Comparison of ENCODE assay signal across 9 mouse cellular contexts in the genomic region with DNA sequence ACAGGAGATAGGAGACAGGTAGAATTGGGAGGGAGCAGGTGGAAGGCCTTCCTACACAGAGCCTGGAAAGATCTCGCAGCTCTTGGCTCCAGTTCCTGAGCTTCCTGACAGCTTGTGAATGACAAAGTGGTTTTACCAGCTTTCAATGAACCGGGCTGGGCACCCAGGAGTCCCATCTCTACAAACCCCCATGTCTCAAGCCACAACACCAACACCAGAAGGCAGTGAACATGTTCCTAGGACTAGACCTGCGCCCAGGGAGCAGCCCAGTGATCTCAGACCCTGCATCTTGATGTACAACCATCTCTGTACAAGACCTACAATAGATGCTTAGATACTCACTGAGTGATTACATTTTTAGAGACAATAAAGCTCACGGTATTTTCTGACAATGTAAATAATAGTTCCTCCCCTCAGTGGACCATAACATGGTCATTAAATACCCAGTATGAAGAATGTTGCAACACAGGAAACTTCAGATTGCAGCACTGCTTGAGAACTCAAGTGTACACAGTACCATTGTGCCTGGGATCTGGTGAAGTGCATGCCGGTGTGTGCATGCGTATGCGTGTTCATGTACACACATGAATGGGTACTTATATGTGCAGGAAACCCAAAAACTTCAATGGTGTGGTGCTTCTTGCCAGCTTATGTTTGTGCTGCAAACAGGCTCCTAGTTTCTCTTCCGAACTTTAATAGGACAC. TPM values are rescaled to one million over a fixed set of nuclear protein-coding genes. Genes with fewer than 3 reads are reported as not detected.
DNase-seq lines count a peak whose midpoint lies in the region; ATAC-seq and TF ChIP-seq lines count a peak whose summit lies in the region.
"Had no signal": no experiment of that assay in that cellular context is flagged by ENCODE, and none has a peak within 500 bp of the region (broad histone marks: within the 10 kb centered on the region; RNA-seq: fewer than 3 reads in every experiment).

No protein-coding gene starts in this region.

- H3K27me3 ChIP-seq in kidney, embryonic 14.5 days (ENCODE audit: control insufficient read depth, insufficient read depth, low read length) = no peaks in the 10 kb centered on the region
- no peaks in the 10 kb centered on the region for H3K27me3 ChIP-seq in CH12.LX (replicated peaks)
- H3K27me3 ChIP-seq in embryonic facial prominence, embryonic 14.5 days (replicated peaks; ENCODE audit: control insufficient read depth, insufficient read depth, low read length) = no peaks in the 10 kb centered on the region
- no peaks in the 10 kb centered on the region for H3K27me3 ChIP-seq in hindbrain, embryonic 16.5 days (replicated peaks; ENCODE audit: control insufficient read depth, insufficient read depth, low read length)

- peaks cover 76% of the 10 kb centered on the region for H3K4me1 ChIP-seq in kidney, embryonic 14.5 days (ENCODE audit: control insufficient read depth, insufficient read depth, low read length)
- H3K4me1 ChIP-seq in CH12.LX (ENCODE audit: control insufficient read depth in 1 of 2, insufficient read depth in 2 of 2) = peaks cover 56 to 92% of the 10 kb centered on the region in 2 experiments
- H3K4me1 ChIP-seq in embryonic facial prominence, embryonic 14.5 days (ENCODE audit: control insufficient read depth, insufficient read depth, low read length) = peaks cover 23% of the 10 kb centered on the region
- H3K4me1 ChIP-seq in hindbrain, embryonic 16.5 days (ENCODE audit: control insufficient read depth, insufficient read depth, low read depth, low read length) = peaks cover 3% of the 10 kb centered on the region; the same call in 1 of the 2 replicates

- ATAC-seq in kidney, embryonic 14.5 days (ENCODE audit: low FRiP score, low TSS enrichment) = no peak
- ATAC-seq in embryonic facial prominence, embryonic 14.5 days (ENCODE audit: low read depth) = no peak
- no peak for ATAC-seq in hindbrain, embryonic 16.5 days

- H3K27ac ChIP-seq in kidney, embryonic 14.5 days (ENCODE audit: low read depth, low read length) = peak overlapping the region; percentile 11; the same call in 1 of the 2 replicates
- H3K27ac ChIP-seq in CH12.LX (ENCODE audit: insufficient read depth, low read depth) (peak overlapping the region; percentile 94), macrophage (peak overlapping the region; percentile 43)
- 0 out of 2 replicates have a peak overlapping the region, but pooled peaks have one; percentile 16 for H3K27ac ChIP-seq in embryonic facial prominence, embryonic 14.5 days (replicated peaks; ENCODE audit: low read depth, low read length)
- H3K27ac ChIP-seq in hindbrain, embryonic 16.5 days (ENCODE audit: low read depth, low read length) = no peak overlapping the region

- dilution Hi-C loops in CH12.LX (cut with MboI; ENCODE audit: extremely low pct_ligation_motif_present, extremely low pct_unique_long_range_greater_than_20kb, low sequenced_read_pairs) = no loop called here

- in situ Hi-C loops in CH12.LX (cut with MboI; ENCODE audit: low pct_ligation_motif_present, low pct_unique_long_range_greater_than_20kb, low sequenced_read_pairs) = no loop called here

- TF ChIP-seq CTCF in CH12.LX (conservative IDR thresholded peaks at IDR 0.05 in 1 of 2, IDR thresholded peaks at IDR 0.05 in 1 of 2; ENCODE audit: low read depth in 2 of 2, low read length in 2 of 2) = no peak

- no peak for TF ChIP-seq POLR2A in CH12.LX (IDR thresholded peaks at IDR 0.05; ENCODE audit: low read depth, low read length)

- DNase-seq in kidney, postnatal 25 days = no peak
- DNase-seq in CH12.LX (ENCODE audit: extremely low read depth) = no peak
- DNase-seq in embryonic facial prominence, embryonic 14.5 days (ENCODE audit: low spot score) = no peak
- DNase-seq in right cerebral cortex, adult 18-20 months = no peak

- no peak for TF ChIP-seq RAD21 in CH12.LX (IDR thresholded peaks at IDR 0.05; ENCODE audit: low read depth, low read length)

- no peak overlapping the region for H3K9ac ChIP-seq in kidney, embryonic 14.5 days (ENCODE audit: low read depth, low read length)
- peak overlapping the region; percentile 6 for H3K9ac ChIP-seq in CH12.LX (ENCODE audit: insufficient read depth, low read depth)
- H3K9ac ChIP-seq in embryonic facial prominence, embryonic 14.5 days (ENCODE audit: low read depth, low read length) = no peak overlapping the region
- no peak overlapping the region for H3K9ac ChIP-seq in hindbrain, embryonic 16.5 days (ENCODE audit: low read depth, low read length)

- no peak overlapping the region for H3K4me3 ChIP-seq in kidney, embryonic 14.5 days (ENCODE audit: low read length)
- H3K4me3 ChIP-seq in CH12.LX (replicated peaks in 1 of 3; ENCODE audit: low read depth in 2 of 3, low read length in 2 of 3, poor library complexity in 1 of 3) = no peak overlapping the region
- no peak overlapping the region for H3K4me3 ChIP-seq in embryonic facial prominence, embryonic 14.5 days (ENCODE audit: low read depth, low read length)
- no peak overlapping the region for H3K4me3 ChIP-seq in macrophage (ENCODE audit: inconsistent target)
- H3K4me3 ChIP-seq in hindbrain, embryonic 16.5 days (ENCODE audit: low read length) = no peak overlapping the region
- H3K4me3 ChIP-seq: erythroblast, embryonic 14.5 days had no signal

- WGBS in kidney, embryonic 14.5 days = 73% methylated on average over 8 of the region's 8 CpGs
- 86% methylated on average over 8 of the region's 8 CpGs for WGBS in embryonic facial prominence, embryonic 14.5 days
- WGBS in macrophage (ENCODE audit: missing documents) = 29% methylated on average over 8 of the region's 8 CpGs
- 90% methylated on average over 8 of the region's 8 CpGs for WGBS in hindbrain, embryonic 16.5 days

- no peak for TF ChIP-seq EP300 in CH12.LX (IDR thresholded peaks at IDR 0.05; ENCODE audit: low read length)

- H3K36me3 ChIP-seq in kidney, embryonic 14.5 days (ENCODE audit: control insufficient read depth, insufficient read depth, low read length) = peaks cover 7% of the 10 kb centered on the region; the same call in 1 of the 2 replicates
- peaks cover 19 to 60% of the 10 kb centered on the region in 2 experiments for H3K36me3 ChIP-seq in CH12.LX (replicated peaks in 1 of 2; ENCODE audit: control insufficient read depth in 1 of 2, insufficient read depth in 1 of 2, low read length in 1 of 2)
- H3K36me3 ChIP-seq in embryonic facial prominence, embryonic 14.5 days (ENCODE audit: control insufficient read depth, insufficient read depth, low read length) = 0 out of 2 replicates have a peak, but pooled peaks cover 5% of the 10 kb centered on the region
- H3K36me3 ChIP-seq in macrophage (ENCODE audit: inconsistent target) = no peaks in the 10 kb centered on the region
- H3K36me3 ChIP-seq in hindbrain, embryonic 16.5 days (ENCODE audit: control insufficient read depth, insufficient read depth, low read length) = 0 out of 2 replicates have a peak, but pooled peaks cover 3% of the 10 kb centered on the region

- no peaks in the 10 kb centered on the region for H3K9me3 ChIP-seq in kidney, embryonic 14.5 days (ENCODE audit: control insufficient read depth, low read length)
- no peaks in the 10 kb centered on the region for H3K9me3 ChIP-seq in CH12.LX (replicated peaks; ENCODE audit: low read length)
- no peaks in the 10 kb centered on the region for H3K9me3 ChIP-seq in embryonic facial prominence, embryonic 14.5 days (ENCODE audit: control insufficient read depth, low read length)
- no peaks in the 10 kb centered on the region for H3K9me3 ChIP-seq in hindbrain, embryonic 16.5 days (ENCODE audit: control insufficient read depth, low read length)
- H3K9me3 ChIP-seq: G1E had no signal

- H3K4me2 ChIP-seq in kidney, embryonic 14.5 days (replicated peaks; ENCODE audit: low read depth, low read length) = no peak overlapping the region
- peak overlapping the region; percentile 18; the same call in 1 of the 2 replicates for H3K4me2 ChIP-seq in CH12.LX (ENCODE audit: insufficient read depth, low read depth, poor library complexity, severe bottlenecking)
- no peak overlapping the region for H3K4me2 ChIP-seq in embryonic facial prominence, embryonic 14.5 days (ENCODE audit: low read depth, low read length)
- no peak overlapping the region for H3K4me2 ChIP-seq in hindbrain, embryonic 16.5 days (ENCODE audit: low read length)

- H3K79me2 ChIP-seq in CH12.LX (replicated peaks; ENCODE audit: control insufficient read depth, extremely low read depth, insufficient read depth, poor library complexity, severe bottlenecking) (peaks cover 98% of the 10 kb centered on the region), macrophage (ENCODE audit: inconsistent target) (peaks cover 100% of the 10 kb centered on the region)

TF ChIP-seq in CH12.LX, 34 proteins besides CTCF, POLR2A, EP300 and RAD21:
- TF ChIP-seq ZKSCAN1 (IDR thresholded peaks at IDR 0.05; ENCODE audit: borderline replicate concordance, low read depth, low read length) = no peak

RNA-seq across cellular contexts. Expression of a gene that starts 10.1 kb away (rescaled TPM):
- 43.8 and 72.3 TPM in 2 replicates for polyA plus RNA-seq in kidney, embryonic 14.5 days (2014; fragmentation: Nextera tagmentation; extraction: Ambion mirVana)
- total RNA-seq in CH12.LX (2012; rRNA removed) (128 and 146 TPM in 2 replicates), CH12.LX (2014; rRNA removed) (43.8 and 46.4 TPM in 2 replicates)
- polyA plus RNA-seq in CH12.LX (2012; ENCODE audit: insufficient read length, low read depth) (165 and 178 TPM in 2 replicates), macrophage (2018) (130 to 219 TPM (median 188 TPM) in 3 replicates)
- polyA plus RNA-seq in embryonic facial prominence, embryonic 14.5 days (2014; fragmentation: Nextera tagmentation; extraction: Ambion mirVana) = 48.8 and 53.7 TPM in 2 replicates
- 100 to 1,000 TPM; 116 to 655 (median 298) TPM for total RNA-seq in macrophage (2018; cell fraction: chromatin; rRNA removed)
- 100 to 1,000 TPM; 130 to 278 (median 207) TPM for total RNA-seq in macrophage (2018; cell fraction: cytosol; rRNA removed)
- 100 to 1,000 TPM; 203 to 600 (median 357) TPM for total RNA-seq in macrophage (2018; cell fraction: nucleus; rRNA removed)
- polyA plus RNA-seq in hindbrain, embryonic 16.5 days (2015; fragmentation: Nextera tagmentation; extraction: Ambion mirVana) = 8.4 and 11.8 TPM in 2 replicates
